Mouse (Mus musculus) mouse embryonic stem cell (cell line): ENCODE results near the gene Pfdn4.

ENCODE experiments used
- in situ Hi-C, 2 experiments: fragments of 300-500 bp; cut with MboI; formaldehyde crosslinking; loops; 1 replicate in 1 of 2; 3 replicates in 1 of 2; pipeline ENCODE4 v1.14.3; 2019 to 2020; ENCODE audit warnings: low sequenced_read_pairs in 2 of 2, low pct_unique_long_range_greater_than_20kb in 1 of 2, mixed read lengths in 1 of 2; ENCODE audit not compliant: unreplicated experiment in 1 of 2

The Pfdn4 gene

DNA sequence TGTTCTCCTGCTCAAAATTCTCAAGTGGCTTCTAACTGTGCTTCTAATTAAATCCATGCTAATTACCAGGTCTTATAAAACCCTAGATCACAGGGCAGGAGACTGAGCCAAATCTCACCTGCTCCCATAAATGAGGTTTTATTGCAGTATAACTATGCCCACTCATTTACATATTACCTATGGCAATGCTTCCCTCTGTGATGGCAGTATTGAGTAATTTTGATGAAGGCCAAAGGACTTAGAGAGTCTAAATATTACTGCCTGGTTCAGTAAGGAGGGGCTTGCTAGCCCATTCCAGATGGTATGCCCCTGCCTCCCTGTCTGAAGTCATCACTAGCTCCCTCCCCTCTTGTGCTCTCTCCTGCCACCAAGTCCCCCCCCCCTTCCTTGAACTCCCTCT lies 39.6 kb downstream of the Pfdn4 start:
- in situ Hi-C loops: no loop called here

DNA sequence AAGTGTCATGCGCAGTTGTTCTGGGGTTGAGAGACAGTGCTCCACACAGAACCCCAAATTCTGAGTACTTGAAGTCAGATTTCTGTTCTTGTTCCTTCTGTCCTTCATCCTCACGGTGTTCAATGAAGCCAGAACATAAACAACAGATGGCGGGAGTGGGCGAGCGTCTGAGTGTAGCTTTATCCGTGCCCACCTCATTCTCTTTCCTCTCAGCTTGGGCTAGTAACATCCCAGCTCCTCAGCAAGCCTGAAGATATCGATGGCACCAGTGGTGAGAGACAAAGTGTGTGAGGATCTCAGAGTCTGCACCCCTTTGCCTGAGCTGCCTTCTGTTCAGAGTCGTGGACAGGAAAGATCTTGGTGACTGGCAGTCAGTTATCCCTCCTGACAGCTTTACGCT lies 43.0 kb downstream of the Pfdn4 start:
- in situ Hi-C loops: no loop called here

DNA sequence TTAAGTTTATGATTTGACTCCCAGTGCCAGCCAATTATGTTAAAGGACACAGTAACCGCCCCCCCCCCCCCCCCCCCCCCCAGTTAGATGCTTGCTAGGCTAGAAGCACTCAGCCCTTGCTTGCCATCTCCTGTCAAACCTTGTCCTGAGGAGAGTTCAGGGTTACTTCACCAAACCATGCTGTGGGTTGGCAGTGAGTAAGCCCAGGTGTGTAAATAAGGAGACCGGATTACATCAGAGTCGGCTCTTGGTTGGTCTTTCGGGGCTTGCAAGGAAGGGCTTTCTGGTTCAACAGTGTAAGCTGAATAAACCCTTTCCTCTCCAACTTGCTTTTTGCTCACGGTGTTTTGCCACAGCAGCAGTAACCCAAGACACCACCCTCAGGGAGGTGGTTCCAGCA lies 47.4 kb downstream of the Pfdn4 start:
- in situ Hi-C loops: no loop called here

DNA sequence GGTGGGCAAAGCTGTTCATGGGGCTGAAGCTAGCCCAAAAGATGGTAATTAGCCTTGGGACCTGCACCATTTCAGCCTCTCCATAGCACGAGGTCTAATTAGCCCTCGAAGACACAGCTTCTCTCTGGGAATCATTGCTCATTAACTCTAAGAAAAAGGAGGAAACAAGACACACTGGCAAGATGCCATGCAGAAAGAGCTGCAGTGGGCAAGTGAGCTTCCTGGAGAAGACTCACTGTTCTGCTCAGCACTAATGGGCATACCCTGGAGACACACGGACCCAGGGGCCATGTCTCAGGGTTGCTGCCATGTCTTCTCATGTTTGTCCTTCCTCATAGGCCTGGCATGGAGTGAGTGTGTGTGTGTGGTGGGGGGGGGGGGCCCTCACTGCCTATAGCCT lies 47.9 kb downstream of the Pfdn4 start:
- in situ Hi-C loops: no loop called here

DNA sequence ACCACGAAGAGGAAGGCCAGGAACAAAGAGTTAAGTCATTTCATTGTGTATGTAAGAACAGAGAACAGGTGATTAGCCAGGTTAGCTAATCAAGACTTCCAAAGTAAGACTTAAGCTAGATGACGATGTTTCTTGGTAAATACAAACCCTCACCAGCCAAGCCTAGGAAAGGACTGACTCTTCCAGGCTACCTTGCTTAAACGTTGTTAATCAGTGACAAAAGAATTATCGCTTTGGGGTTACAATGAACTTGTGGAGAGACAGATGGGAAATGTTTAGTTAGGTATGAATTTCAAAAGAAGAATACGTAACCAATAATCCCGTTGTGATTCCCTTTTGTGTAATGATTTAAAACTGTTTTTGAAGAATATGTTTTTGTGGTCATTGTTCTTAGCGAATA lies 48.7 kb downstream of the Pfdn4 start:
- in situ Hi-C loops: no loop called here

DNA sequence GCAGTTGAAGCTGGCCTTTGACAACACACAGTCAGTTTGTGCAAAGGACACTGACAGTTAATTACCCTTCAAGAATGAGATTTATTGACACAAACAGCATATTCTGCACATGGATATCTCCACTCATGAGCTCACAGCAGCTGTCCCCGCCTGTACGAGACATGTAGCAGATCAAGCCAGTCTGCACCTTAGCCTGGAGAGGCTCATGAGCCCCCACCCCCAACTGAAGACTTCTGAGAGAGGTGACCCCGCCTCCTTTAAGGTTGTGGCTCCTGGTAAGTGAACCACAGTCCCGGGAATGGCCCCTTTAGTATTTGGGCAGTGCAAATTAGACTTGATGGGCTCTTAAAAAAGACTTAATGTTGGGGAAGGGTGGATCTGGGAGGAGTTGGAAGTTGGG lies 49.5 kb downstream of the Pfdn4 start:
- in situ Hi-C loops: no loop called here

DNA sequence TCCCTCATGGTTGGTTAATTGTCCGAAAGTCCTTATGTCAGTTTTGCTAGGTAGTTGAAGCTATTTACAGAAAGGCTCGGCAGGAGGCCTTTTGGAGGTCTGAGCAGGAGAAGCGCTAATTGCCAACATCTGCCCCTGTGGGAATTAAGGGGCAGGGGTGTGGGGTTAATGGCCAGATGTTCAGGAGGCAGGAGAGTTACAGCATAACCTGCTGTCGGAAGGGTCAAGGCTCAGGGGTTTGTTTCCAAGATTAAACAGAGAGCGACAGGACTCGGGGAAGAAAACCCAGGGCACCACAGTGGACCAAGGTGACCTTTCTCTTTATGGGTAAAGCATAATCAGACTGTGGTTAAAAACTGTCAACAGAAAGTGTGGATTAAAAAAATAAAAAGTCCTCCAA lies 51.3 kb downstream of the Pfdn4 start:
- in situ Hi-C loops: no loop called here

DNA sequence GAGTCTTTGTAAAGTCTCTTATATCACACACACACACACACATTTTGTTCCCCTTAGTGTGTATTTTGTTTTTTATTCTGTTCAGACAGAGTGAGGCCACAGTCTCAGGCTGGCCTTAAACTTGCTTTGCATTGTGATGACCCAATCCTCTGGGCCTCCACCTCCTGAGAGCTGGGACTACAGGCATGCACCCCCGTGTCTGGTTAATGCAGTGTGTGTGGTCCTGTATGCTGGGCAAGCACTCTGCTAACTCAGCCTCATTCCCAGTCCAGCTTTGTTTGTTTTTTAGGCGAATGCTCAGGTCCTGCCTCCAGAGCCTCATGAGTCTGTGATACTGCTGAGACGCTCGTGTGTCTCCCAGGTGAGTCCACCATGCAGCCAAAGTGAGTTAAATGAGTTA lies 51.8 kb downstream of the Pfdn4 start:
- in situ Hi-C loops: no loop called here

DNA sequence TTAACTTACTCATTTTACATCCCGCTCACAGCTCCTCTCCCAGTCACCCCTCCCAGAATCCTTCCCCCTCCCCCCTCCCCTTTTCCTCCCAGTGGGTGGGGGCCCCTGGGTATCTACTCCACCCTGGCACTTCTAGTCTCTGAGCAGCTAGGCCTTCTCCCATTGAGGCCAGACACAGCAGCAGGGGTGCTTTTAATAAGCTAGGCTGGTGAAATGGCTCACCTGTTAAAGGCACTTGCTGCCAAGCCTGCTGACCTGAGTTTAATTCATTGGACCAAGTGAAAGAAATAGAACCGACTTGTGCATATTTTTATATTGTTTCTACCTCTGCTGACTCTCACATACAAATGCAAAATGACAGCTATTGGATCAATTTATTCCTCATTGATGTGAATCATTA lies 52.9 kb downstream of the Pfdn4 start:
- in situ Hi-C loops: no loop called here

DNA sequence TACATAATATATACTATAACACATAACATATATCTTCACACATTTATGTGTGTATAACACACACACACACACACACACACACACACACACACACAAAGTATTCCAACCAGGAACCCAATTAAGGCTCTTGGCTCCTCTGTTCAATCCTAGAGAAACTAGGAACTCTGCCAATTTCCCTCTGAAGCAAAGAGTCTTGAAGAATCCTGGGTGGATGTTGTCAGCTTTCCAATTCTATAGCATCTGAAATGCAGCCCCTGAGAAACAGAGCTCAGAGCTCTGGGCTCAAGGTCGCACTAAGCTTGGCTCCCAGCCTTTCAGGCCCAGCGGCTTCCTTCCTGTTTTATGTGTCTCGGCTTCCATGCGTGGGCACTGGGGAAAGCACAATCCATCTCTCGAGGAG lies 54.0 kb downstream of the Pfdn4 start:
- in situ Hi-C loops: no loop called here

DNA sequence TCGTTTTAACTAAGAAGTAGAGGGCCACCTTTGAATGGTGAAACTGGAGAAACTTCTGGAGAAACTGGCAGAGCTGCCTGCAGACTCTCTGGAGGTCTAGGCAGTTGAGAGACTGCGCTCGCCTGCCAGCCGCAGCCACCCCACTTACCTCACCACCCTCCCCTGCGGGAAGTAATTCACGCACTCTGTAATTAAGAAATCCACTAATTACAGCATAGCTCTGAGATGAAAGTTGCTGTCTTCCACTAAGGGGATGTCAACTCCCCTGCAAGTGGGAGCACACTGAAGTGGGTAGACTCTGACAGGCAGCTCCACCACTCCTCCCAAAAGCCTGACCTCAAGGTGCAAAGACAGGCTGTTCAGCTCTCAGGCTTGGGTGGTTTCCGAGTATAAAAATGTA lies 55.9 kb downstream of the Pfdn4 start:
- in situ Hi-C loops: no loop called here

DNA sequence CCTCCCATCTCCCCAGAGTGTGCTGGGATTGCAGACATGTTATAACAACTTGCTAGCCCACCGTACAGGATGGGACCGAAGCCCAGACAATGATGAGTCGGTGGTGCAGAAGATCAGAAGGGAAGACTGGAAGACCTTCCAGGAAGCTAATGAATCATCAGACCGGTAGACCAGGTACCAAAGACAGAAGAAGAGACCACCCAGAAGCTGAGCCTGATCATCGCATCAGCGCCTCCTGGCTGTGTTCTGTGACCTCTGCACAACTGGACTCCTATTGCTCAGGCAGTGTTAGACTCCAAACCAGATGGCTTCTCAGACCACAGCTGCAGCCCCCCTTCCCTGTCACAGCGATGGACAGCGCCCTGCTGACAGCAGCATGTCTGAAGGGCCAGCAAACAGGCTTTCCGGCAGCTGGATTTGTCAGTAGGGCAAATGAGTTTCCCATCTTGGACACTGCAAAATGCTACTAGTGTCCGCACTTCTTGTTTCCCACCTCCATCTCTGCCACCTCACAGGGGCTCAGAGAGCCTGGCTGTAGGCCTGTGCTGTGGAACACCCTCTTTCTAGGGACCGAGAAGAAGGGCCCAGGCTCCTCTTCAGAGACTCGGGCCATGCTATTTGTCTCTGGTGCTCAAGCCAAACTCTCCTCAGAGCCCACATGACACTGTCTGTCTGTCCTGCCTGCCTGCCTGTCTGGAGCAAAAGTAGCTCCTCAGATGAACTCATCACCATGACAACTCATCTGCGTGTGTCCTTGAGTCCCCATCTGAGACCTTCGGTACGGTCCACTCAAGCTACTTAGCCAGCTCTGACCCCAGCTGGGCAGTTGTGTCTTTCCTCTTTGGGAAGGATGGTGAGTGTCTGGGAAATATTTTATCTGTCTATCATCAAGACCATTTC lies 68.0 kb downstream of the Pfdn4 start:
- in situ Hi-C loops: no loop called here

DNA sequence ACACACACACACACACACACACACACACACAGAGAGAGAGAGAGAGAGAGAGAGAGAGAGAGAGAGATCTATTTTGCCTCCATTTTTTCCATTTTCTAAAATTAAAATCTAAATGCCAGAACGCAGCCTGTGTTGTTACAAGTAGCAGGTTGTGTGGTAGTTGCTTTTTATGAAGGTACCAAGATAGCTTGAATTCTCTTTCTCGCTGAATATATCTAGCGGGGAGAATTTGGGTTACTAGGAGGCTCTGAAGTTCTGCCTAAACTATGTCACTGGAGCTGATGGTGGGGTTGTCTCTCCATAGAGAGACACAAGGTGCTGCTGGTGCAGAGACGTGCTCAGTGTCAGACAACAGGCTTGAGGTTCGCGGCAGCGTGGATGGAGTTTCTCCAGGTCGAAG lies 68.8 kb downstream of the Pfdn4 start:
- in situ Hi-C loops: no loop called here
